Mouse (Mus musculus) A20 (cell line): ENCODE results near the gene Ube2j2.

Experiments
- DNase-seq: peaks from one replicate; pipeline ENCODE4 v3.0.0-alpha.2; 2011; ENCODE audit warnings: low read depth, low spot score

The Ube2j2 gene

DNA sequence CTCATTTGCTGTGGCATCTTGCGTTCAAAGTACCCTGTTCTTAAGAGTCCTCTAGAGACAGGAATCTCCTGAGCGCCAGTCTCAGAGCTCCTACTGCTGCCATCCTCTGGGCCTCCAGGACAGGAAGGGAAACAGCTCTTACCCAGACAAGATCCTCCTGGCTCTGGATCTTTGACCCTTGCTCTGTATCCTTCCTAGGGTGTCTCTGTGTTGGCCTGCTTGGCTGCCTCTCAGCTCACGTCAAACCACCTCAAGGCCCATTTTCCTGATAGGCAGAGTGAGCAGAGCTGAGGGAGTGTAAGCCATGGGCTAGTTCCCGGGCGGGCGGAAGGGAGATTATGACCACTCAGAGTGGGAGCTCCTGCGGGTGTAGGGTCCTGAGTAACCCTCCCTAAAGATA is 19.5 kb downstream of the Ube2j2 start:
- no peak for DNase-seq

DNA sequence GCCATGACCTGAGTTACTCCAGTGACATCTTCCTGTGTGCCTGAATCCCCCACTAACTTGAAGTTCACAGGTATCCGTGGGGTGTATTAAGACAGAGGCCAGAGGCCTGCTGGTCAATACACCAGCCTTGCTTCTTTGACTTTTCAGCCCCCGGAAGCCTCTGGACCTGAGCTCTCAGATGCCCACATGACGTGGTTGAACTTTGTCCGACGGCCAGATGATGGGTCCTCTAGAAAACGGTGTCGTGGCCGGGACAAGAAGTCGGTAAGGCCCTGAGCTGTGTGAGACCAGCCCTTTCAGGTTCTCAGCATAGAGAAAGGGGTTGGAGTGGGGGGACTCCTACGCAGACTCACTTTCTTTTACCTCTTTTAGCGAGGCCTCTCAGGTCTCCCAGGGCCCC is 20.8 kb downstream of the Ube2j2 start:
- DNase-seq, result no peak

DNA sequence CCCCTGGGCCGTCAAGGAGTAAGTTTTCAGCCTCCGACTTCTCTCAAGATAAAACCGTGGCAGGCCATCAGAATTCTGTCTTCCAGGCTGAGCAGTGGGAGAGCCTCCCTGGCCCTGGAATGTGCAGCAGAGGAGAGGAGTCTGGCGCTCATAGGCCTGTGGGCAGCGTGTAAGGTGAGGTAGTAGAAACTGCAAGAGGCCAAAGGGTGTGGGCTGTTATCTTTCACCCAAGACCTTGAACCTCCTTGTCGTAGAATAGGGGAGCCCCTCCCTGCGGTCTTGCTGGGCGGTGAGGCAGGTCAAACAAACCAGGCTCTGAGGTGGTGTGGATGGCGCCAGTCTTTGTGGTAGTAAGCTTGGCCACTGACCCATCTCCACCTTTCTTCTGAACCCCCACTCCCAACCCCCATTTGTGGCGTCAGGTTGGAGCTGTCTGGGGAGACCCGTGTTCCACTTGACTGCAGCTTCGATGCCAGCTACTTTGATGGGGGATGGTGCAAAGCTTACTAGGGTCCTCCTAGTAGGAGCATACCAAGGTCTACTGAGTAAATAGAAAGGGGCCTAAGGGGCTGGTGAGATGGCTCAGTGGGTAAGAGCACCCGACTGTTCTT is 25.5 kb downstream of the Ube2j2 start:
- no peak for DNase-seq

DNA sequence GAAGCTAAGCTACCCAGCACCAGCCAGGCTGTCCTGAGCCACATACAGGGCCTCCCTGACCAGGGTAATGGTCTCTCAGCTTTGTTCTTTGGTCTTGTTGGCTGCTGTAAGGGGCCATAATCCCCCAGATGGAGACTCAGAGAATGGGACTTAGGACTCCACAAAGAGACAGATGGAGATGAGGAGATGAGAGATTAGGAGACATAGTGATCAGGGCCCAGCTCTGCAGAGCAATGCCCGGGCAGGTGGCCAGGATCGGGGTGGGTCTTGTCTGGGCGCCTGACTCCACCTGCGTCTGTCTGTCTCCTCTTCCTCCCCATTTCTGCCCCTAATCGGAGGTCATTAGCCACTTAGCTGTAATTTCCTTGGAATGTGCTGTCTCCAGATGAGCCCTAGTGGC is 26.7 kb downstream of the Ube2j2 start:
- no peak for DNase-seq

DNA sequence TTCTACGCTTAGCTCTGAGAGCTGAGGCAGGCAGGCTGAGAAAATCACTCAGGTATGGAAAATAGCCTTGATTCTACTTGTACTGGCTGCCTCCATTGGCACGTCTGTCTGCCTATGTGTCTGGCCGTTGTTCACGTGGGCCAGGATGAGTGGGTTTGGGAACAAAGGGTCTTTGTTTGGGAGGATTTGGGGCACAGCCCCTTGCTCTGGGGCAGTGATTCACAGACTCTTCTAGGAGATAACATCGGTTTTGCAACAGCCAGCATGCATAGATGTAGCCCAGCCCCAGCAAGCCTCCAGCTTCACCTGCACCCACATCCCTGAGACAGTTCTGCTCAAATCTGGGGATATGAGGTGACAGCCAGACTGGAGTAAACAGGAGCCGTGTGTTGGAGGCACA is 29.0 kb downstream of the Ube2j2 start:
- DNase-seq, result no peak

DNA sequence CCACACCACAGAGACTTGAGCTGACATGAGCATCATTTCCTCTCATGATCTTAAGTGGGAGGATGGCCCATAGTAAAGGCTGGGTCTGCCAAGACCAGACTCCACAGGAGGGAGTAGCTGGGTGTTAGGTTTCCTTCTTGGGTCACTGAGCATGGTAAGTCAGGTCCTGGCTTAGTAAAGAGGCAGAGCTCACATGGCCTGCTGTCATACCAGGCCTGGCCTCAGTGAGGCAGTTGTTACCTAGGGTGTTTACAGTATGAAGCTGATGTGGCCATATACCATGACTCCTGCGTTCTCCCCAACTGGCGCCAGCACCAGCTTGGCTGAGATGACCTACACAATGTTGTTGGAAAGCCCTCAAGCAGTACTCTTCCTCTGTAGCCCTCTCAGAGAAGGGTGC is 29.6 kb downstream of the Ube2j2 start:
- DNase-seq, result no peak

DNA sequence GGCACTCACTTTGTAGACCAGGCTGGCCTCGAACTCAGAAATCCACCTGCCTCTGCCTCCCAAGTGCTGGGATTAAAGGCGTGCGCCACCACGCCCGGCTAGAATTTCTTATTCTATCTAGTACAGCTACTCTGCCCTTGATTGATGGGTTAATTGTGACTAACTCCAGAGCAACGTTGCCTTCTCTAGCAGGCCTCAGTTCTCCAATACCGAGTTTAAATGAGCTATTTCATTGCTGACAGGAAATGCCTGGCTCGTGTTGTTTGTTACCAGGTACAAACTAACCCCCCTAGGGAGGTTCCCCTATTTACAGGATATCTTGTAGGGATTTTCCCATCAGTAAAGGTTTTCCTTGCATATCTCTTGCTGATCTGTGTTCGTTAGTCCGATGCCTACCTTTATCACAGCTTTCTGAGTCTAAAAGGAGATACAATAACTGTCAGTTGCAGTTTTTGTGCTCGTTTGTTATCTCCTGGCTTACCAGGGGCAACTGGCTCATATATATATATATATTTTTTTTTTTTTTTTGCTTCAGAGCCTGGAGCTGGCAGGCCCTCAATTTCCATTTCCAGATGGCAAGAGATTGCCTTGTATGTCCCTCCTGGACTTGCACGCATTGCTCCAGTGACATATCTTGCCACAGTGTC is 37.9 kb downstream of the Ube2j2 start:
- no peak for DNase-seq

DNA sequence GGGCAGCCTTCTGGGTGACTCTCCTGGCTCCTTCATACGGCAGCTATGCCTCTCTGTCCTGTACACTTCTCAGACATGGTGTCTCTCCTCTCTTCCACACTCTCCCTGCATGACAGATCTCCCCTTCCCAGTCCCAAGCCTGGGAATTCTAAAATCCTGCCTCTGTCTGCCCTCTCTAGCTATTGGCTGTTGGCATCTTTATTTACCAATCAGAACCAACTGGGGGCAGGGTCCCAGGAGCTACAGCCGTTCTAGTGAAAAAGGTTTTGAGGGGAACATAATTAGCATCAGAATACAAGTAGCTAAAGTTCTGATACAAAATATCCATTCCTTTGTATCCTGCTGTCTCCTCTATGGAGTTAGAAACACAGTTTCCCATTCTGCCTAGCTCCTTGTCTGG is 40.2 kb downstream of the Ube2j2 start:
- no peak for DNase-seq

DNA sequence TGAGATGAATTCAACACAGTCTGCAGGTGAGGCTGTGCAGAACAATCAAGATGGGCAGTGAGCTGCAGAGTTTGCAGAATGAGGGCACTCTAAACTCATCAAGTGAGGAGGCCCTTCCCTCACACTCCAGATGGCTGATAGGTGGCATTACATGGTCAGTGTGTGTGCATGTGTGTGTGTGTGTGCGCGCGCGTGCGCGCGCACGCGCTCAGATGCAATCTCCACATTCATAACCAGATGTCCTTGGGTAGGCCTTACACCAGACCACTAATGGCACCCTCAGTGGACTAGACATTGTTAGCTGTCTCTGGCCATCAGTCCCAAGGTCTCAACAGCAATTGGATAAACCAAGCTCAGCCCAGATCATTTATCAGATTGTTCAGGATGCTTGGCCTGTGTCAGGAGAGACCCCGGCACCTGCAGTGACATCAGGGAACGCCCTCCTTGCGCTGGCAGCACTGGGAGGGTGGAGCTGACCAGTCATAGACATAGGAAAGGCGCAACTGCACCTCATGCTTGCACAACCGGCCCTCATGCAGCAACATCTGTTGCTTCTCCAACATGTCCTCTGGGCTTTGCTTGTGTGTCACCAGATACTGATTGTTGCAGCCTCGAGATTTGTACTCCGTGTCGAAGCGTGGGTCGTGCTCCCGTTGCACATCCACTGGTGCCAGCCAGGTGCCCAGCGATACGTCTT is 47.7 kb downstream of the Ube2j2 start:
- DNase-seq, result peak; percentile 14

DNA sequence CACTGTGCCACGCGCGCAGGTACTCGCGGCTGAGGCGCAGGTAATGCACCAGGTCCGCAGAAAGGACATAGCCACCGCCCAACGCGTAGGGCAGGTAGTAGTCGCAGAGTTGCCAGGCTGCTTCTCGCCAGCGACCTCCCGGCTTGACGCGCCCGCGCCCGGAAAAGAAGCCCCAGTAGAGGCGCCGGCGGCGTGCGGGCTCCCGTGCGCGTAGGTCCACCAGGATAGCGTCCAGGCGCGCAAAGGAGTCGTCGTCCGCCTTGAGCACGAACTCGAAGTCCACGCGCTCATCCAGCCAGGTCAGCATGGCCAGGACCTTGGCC is 48.2 kb downstream of the Ube2j2 start:
- DNase-seq, result no peak

DNA sequence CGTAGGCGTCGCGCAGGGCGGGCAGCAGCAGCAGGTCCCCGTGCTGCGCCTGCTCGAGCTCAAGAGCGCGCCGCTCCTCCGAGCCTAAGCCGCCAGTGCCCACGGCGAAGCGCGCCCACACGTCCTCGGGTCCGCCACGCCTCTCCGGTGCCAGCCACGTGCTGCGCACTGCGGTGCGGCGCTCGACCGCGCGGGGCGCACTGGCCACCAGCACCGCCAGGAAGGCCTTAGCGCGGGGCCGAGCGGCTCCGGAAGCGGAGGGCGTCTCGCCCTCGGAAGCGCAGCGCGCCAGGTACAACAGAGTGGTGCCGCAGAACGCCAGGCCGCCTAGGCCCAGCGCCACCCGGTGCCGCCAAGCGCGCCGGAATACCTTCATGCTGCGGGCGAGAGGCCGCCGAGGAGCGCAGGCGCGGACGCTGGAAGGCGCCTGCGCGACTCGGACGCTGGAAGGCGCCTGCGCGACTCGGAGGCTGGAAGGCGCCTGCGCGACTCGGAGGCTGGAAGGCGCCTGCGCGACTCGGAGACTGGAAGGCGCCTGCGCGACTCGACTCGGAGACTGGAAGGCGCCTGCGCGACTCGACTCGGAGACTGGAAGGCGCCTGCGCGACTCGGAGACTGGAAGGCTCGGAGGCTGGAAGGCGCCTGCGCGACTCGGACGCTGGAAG is 48.7 kb downstream of the Ube2j2 start, which contains the start of the genes B3galt6 and Sdf4:
TSS of gene B3galt6 (minus strand) at position 409 of the 665 bp plus-strand sequence.
TSS of gene Sdf4 (plus strand) at position 632 of the 665 bp plus-strand sequence.
- peak; percentile 93 for DNase-seq

DNA sequence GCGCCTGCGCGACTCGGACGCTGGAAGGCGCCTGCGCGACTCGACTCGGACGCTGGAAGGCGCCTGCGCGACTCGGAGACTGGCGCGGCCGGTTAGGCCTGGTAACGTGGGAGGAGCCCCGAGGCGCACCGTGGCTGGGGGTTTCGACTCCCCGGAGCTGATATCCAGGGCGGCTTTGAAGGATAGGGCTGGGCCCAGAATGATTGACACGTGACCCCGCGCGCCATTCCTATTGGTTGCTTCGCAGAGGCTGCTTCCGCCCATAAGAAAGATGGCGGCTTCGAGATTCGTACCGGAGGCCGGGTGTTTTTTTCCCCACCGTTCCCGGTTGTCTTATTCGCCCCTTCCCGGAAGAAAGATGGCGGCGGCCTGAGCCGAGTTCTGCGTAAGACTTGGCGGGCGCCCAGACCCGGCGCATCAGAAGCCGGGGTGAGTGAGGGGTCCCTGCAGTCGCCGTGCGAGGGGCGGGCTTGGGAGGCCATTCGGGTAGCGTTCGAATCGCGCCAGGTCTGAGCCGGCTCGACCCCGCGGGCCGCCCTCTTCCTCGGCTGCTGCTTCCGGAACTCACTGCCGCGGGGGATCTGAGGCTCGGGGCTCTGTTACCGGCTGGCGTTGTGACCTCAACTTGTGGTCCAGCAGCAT is 49.4 kb downstream of the Ube2j2 start:
- DNase-seq, result peak; percentile 97

DNA sequence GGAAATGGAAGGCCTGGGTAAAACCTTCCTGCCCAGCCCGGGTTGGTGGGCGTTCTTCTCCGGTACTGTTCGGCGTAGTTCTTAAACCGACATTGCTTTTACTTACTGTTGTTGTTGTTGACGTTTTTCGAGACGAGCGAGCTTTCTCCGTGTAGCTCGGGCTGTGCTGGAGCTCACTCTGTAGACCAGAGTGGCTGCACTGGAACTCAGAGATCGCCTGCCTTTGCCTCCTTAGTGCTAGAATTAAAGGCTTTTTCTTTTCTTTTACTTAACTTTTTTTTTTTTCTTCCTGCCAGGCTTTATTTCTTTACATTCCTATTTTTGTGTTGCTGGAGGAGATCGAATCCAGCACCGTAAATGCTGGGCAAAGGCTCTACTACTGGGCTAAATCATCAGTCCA is 50.0 kb downstream of the Ube2j2 start:
- no peak for DNase-seq

DNA sequence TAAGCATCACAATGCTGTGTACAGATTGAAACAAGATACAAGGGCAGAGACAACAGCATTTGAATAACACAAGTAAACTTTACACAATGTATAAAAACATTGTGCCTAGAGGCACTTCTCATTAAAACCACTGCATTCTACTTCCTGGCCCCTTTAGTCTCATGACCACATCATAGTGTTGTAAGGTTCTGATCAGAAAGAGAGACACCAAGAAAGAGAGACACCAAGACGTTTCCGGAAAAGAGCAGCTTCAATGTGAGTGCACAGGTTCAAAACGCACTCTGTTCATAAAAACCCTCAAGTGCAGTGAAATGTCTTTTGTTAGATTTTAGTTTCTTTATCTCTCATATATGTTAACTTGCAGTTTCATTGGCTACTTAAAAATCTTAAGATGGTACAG is 60.5 kb downstream of the Ube2j2 start:
- no peak for DNase-seq

DNA sequence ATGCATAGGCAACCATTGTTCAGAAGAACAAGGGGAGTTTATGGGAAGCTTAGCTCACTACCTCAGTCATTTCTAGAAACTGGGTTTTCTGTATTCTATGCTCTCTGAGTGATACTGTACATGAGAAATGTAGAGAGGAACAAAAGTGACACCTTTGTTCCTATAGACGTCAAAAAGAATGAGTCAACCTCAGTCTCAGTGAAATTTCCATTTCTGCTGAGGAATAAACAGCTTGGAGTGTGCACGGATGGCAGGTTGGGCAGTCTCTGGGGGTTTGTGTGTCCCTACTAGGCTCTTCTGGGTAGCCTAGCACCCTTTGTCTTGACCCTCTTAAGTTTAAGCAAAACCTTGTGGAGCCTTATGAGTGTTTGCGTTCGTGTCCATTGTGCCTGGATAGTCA is 64.7 kb downstream of the Ube2j2 start:
- DNase-seq, result no peak
